Mouse (Mus musculus) erythroblast, adult 5-6 weeks (primary cell): Measurements from ENCODE around the gene Msh5. TPM values are rescaled to one million over a fixed set of nuclear protein-coding genes. Genes with fewer than 3 reads are reported as not detected.

Source experiments
- ATAC-seq: replicated peaks from 2 replicates; pipeline ENCODE4 v1.8.0; 2016; ENCODE audit warnings: moderate number of reproducible peaks, mild to moderate bottlenecking, moderate TSS enrichment, inconsistent platforms; ENCODE audit not compliant: poor library complexity, low FRiP score, severe bottlenecking
- total RNA-seq, 2 experiments: library from RNA; stranded (forward) in 1 of 2; stranded (reverse) in 1 of 2; fragments of 150-400 nt in 1 of 2; fragments of 200-764, 138-1000 nt in 1 of 2; gene quantifications; 2 replicates each; pipeline versions ENCODE4 v1.2.3 to v1.2.4; 2015 to 2017; ENCODE audit warnings: low replicate concordance in 2 of 2

Msh5 gene
- total RNA-seq, 2 experiments from 2014 or later = 0.38 to 5.7 TPM

GRCm38 (mm10) chr17:35071454-35071853 lies 24.9 kb upstream of the Msh5 start:
- ATAC-seq = no peak

- ATAC-seq = no peak
Observed at GRCm38 (mm10) chr17:35070556-35071229, 24.1 kb upstream of the Msh5 start.

GRCm38 (mm10) chr17:35068213-35068914 lies 21.8 kb upstream of the Msh5 start:
- no peak for ATAC-seq

GRCm38 (mm10) chr17:35066084-35066483 lies 19.5 kb upstream of the Msh5 start, which contains the start of gene Mpig6b:
Gene Mpig6b, minus strand, starts transcription at chr17:35066184.
- no peak for ATAC-seq

GRCm38 (mm10) chr17:35064951-35065947 lies 18.7 kb upstream of the Msh5 start, which contains the start of gene Ly6g6c:
Gene Ly6g6c, plus strand, starts transcription at chr17:35065388.
- peak; percentile 60; the same call in 1 of the 2 replicates for ATAC-seq

GRCm38 (mm10) chr17:35064378-35064877 lies 17.9 kb upstream of the Msh5 start:
- no peak for ATAC-seq

GRCm38 (mm10) chr17:35063466-35063865 lies 16.9 kb upstream of the Msh5 start:
- no peak for ATAC-seq

- no peak for ATAC-seq
Observed at GRCm38 (mm10) chr17:35061299-35061698, 14.8 kb upstream of the Msh5 start.

- 0 out of 2 replicates have a peak, but pooled peaks have one; percentile 30 for ATAC-seq
Observed at GRCm38 (mm10) chr17:35060737-35061297, 14.3 kb upstream of the Msh5 start.

- no peak for ATAC-seq
Observed at GRCm38 (mm10) chr17:35060071-35060470, 13.5 kb upstream of the Msh5 start.

- ATAC-seq = peak; percentile 83
Observed at GRCm38 (mm10) chr17:35058911-35059892, 12.7 kb upstream of the Msh5 start, which contains the start of gene Ddah2. Gene Ddah2, plus strand, starts transcription at chr17:35059035.

- ATAC-seq = no peak
Observed at GRCm38 (mm10) chr17:35058316-35058715, 11.8 kb upstream of the Msh5 start.

GRCm38 (mm10) chr17:35057090-35057489 lies 10.5 kb upstream of the Msh5 start:
- ATAC-seq = no peak

- ATAC-seq = no peak
Observed at GRCm38 (mm10) chr17:35055691-35056495, 9.3 kb upstream of the Msh5 start.

GRCm38 (mm10) chr17:35052271-35052798 lies 5.8 kb upstream of the Msh5 start:
- ATAC-seq = no peak

- peak; percentile 25; the same call in 1 of the 2 replicates for ATAC-seq
Observed at GRCm38 (mm10) chr17:35051156-35052086, 4.9 kb upstream of the Msh5 start.
